Mouse (Mus musculus) skeletal muscle tissue, adult 2 months (tissue): ENCODE data around the gene Ackr1.
"Not testable (repeated sequence)": the region's sequence is repeated elsewhere in the genome, so short reads cannot be mapped to it uniquely, and the experiment has no call there.

Experiments
- DNase-seq: peaks from one replicate; pipeline ENCODE4 v3.0.0-alpha.2; 2012; ENCODE audit warnings: low read depth, low spot score

Gene Ackr1

GRCm38 (mm10) chr1:173349192-173349591 is 15.6 kb upstream of the Ackr1 start:
- no peak for DNase-seq

DNA sequence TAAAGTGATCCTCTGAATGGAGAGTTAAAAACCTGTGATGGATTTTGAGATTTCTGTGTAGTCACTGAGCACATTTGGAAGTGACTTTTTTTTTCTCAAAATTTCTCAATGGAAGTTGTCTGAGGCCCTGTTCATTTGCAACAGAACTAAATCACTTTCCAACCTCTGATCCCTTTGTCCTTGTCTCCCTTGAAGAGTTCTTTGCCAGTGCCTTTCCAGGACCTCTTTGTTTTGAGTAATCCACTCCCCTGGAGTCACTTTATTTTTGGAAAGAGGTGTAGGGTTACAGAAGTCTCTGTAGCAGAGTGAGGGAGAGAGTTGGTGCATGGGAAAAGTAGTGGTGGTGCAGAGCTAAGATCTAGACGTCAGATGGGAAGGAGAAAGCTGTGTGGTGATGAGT is 15.0 kb upstream of the Ackr1 start:
- no peak for DNase-seq

DNA sequence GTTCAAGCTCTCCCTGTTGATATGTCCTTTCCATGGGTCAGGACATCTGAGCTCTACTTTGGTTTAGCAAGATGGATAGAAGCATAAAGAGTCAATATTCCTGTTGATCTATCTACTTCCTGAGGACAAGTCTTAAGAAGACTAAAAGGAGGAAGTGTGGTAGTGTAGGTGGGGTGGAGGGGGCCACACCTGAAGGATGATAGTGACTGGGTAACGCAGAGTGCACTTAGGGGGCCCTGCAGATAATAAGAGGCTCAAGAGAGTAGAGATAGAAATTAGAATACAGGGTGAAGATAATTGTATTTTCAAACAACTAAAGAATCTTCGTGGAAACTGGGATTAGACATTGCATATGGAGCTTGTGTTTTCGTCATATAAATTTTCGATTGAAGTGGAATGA is 11.6 kb upstream of the Ackr1 start:
- DNase-seq: no peak

- no peak for DNase-seq
These were observed 10.4 kb upstream of the Ackr1 start for GRCm38 (mm10) chr1:173343934-173344333.

GRCm38 (mm10) chr1:173342425-173342824 is 8.9 kb upstream of the Ackr1 start:
- no peak for DNase-seq

DNA sequence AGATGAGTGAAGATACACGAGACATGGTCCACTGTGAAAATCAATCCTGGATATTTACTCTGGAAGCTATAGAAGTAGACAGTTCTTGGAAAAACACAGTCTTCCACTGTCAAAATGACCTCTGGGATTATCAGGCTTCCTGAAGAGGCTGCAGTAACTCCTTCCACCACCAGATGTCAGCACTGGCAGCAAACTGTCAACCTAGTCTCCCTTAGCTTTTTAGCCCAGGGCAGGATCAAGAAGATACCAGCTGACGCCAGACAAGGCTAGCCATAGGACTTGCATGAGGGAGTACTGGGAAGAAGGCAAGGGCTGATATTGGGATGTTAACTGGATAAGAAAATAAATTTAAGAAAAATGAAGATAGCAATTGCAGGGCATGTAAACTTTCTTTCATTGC is 6.0 kb upstream of the Ackr1 start:
- peak; percentile 25 for DNase-seq

- no peak for DNase-seq
These were observed 3.5 kb upstream of the Ackr1 start for GRCm38 (mm10) chr1:173337008-173337407.

GRCm38 (mm10) chr1:173335903-173336302 is 2.4 kb upstream of the Ackr1 start:
- DNase-seq: no peak

GRCm38 (mm10) chr1:173332418-173332817 is 1.1 kb downstream of the Ackr1 start:
- no peak for DNase-seq

- DNase-seq: no peak
These were observed 3.8 kb downstream of the Ackr1 start for GRCm38 (mm10) chr1:173329743-173330142.

DNA sequence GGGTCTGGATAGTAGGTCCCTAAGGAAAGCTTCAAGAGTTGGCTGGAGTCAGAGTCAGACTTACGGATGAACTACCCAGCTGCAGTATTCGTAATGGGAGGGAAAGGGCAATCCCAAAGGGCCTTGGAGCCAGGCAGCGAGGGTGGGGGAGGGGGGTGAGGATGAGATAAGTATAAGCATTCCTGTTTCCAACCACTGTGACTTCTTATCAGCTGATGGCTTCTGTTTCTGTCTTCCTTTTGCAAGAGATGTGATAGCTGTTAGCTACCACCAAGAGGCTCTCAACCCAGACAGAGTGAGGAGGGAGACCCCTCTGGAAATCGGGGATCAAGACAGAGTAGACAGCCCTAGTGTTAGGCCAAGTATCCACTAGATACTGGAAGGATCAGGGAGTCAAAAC is 4.4 kb downstream of the Ackr1 start:
- DNase-seq: peak; percentile 28

DNA sequence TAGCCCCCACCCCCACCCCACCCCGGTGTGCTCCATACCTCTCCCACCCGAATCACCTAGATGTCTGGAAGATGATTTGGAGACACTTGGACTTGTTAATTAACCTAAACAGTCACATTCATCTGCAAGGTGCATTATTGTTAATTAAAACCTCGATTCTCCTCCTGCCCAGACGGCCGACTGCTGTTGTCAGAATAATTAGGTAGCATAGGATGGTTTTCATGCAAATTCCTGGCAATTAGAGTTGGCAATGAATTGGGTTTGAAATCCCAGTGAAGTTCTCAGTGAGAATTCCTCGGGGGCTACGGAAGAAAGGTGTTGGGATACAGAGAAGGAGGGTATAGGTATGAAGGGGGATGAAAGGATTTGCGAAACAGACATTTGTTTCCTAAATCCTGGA is 5.1 kb downstream of the Ackr1 start:
- DNase-seq: no peak

DNA sequence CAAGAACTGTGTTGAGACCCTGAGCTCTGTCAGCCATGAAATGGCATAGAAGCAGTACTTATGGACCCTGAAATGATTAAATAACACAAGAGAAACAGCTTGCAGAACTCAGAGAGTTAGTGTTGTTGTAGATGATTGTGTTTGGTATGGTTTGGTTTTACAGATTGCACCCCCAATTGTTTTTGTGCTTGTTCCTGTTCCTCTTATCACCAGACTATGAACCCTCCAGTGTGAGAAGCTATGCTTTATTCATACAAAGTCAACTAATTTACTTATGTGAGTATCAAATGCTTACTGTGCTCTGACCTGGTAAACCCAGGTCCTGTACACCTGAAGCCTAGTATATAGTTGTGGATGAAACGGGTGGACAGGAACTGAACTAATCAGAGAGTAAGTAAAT is 7.0 kb downstream of the Ackr1 start:
- DNase-seq: no peak

- DNase-seq: no peak
These were observed 8.2 kb downstream of the Ackr1 start for GRCm38 (mm10) chr1:173325395-173325794.

- no peak for DNase-seq
These were observed 8.6 kb downstream of the Ackr1 start for GRCm38 (mm10) chr1:173324961-173325360.

GRCm38 (mm10) chr1:173323839-173324585 is 9.5 kb downstream of the Ackr1 start:
- no peak for DNase-seq

DNA sequence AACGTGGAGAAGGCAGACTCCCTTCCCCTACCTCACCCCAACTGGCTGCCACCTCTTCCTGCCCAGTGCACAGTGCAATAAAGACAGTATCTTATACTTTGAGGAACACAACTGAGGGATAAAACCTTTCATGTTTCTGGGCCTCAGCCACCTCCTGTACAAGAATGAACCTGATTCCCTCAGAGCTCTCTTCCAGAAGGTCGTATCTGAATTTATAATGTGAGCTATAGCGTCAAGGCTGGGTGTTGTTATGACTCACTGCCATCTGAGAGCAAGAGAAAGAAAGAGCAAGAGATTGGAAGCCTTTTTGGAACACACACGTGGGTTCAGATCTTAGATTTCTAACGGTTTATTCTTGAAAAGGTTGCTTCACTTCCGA is 11.3 kb downstream of the Ackr1 start:
- DNase-seq: no peak

GRCm38 (mm10) chr1:173321593-173322248 is 11.8 kb downstream of the Ackr1 start:
- DNase-seq: no peak

DNA sequence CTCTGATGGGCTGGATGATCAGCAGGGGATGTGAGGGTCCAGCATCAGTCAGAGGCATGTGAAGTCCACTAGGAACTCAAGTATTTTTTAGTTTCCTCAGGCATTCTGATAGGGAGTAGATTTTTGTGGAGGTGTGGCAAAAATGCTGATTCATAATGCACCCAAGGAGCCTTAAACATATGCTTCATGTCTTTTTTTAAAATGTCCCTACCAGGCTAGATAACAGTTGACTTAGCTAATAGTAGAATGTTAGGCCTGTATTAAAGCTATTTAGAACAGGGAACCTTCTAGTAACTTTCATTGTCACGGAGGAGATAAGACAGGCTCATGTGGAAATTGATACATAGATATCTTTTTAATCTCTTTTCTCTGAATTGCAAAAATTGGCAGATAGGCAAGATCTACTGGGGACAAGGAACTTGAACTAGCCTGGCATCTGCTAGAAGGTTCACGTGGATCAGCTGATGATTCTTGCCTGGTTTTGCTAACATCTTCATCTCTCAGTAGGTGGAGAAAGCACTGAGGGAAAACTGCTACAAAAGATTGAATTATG is 15.5 kb downstream of the Ackr1 start:
- DNase-seq: no peak

DNA sequence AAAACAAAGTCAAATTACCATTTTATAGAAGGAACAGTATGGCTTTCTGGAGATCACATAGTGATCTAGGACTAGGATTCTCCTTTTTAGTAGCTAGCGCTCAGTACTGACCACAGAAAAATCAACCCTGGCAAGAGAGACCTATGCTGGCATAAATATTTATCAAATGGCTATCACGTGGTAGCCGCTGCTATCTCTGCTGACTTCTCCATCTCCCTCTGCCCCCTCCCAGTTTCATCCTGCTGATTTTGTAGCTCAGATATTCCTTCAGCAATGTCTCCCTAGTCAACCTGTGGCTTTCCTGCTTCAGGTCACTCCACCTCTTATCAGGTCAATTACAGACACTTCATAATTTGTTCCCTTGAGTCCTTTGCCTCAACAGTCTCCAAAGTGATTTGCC is 17.8 kb downstream of the Ackr1 start:
- no peak for DNase-seq

- not testable (repeated sequence) for DNase-seq
These were observed 20.0 kb downstream of the Ackr1 start for GRCm38 (mm10) chr1:173313535-173314050.

DNA sequence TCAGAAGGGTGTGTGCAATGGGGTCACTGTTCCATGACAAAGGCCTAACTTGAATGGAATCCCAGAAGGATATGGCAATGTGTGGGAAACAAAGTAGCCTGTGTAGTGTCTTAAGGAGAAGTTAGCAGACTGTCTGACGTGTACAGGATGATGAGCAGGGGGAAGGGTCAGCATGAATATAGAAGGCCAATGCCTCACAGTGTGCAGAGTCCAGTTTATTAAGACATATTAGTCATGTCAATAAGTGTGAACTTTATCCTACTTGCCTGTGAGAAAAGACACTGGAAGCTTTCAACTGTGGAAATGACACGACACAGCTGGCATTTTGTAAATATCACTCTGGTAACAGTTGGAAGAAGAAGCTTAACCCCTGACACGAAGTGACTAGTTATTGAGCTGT is 30.8 kb downstream of the Ackr1 start:
- DNase-seq: not testable (repeated sequence)
